Mouse (Mus musculus) erythroblast, embryonic 14.5 days (primary cell): Measurements from ENCODE around the gene Gm44503.

Experiments used
- GATA1 ChIP-seq: IDR thresholded peaks from 2 replicates; pipeline ENCODE4 v1.6.1; 2012; ENCODE audit warnings: low read length, inconsistent platforms, mixed read lengths
- TAL1 ChIP-seq: IDR thresholded peaks from 3 replicates; pipeline ENCODE4 v1.6.1; 2012; ENCODE audit warnings: low read length, inconsistent platforms, mixed read lengths

GRCm38 (mm10) chr9:73008384-73008783, 49.7 kb downstream of the Gm44503 start:
- no peak for TF ChIP-seq GATA1
- TF ChIP-seq TAL1, result no peak
